Mouse (Mus musculus) spleen, adult 2 months (tissue): ENCODE measurements around the gene Kdm5b.

ENCODE experiments used
- CTCF ChIP-seq: fragments of 200-500 bp; IDR thresholded peaks from 2 replicates; pipeline ENCODE4 v1.5.1; 2011; ENCODE audit warnings: mild to moderate bottlenecking, inconsistent platforms; ENCODE audit not compliant: insufficient read depth, insufficient read length, insufficient replicate concordance; ENCODE audit errors: extremely low read depth
- POLR2A ChIP-seq: fragments of 200-500 bp; IDR thresholded peaks from 2 replicates; pipeline ENCODE4 v1.6.1; 2011; ENCODE audit warnings: low read depth, low read length, inconsistent platforms

DNA sequence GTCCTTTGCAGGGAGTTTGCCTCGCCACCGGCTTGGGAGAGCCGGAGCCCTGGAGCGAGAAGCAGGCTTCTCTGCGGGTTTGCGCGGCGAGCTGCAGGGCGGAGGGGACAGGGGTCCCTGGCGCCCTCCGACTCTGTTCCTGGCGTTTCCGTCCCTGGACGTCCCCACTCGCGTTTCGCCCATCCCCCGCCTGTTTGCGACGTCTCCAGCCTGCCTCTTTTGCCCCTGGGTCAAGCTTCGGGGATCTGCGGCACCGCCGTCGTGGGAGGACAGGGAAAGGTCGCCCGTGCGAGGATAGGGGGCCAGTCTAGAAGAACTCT is 87.0 kb downstream of the Kdm5b start:
- TF ChIP-seq CTCF (no peak), POLR2A (no peak)
